9 mouse cellular contexts compared by ENCODE assay signal in genomic region chr12:42987018-42987606, GRCm38 (mm10).
DNase-seq lines count a peak whose midpoint lies in the region; ATAC-seq lines count a peak whose summit lies in the region.
"Had no signal": no experiment of that assay in that cellular context is flagged by ENCODE, and none has a peak within 500 bp of the region (broad histone marks: within the 10 kb centered on the region; RNA-seq: fewer than 3 reads in every experiment).

No protein-coding gene starts in this region.

- H3K27ac ChIP-seq in forebrain, embryonic 13.5 days: no peak overlapping the region
- H3K27ac ChIP-seq: embryonic facial prominence, embryonic 12.5 days had no signal

- WGBS in forebrain, embryonic 13.5 days: 27% methylated on average over 2 of the region's 2 CpGs

- peak; percentile 89 for ATAC-seq in forebrain, embryonic 13.5 days

- H3K36me3 ChIP-seq in forebrain, embryonic 13.5 days (ENCODE audit: poor library complexity, severe bottlenecking): no peaks in the 10 kb centered on the region
- H3K36me3 ChIP-seq: embryonic facial prominence, embryonic 12.5 days had no signal

- no peak overlapping the region for H3K4me2 ChIP-seq in forebrain, embryonic 13.5 days
- H3K4me2 ChIP-seq: embryonic facial prominence, embryonic 12.5 days had no signal

- H3K4me1 ChIP-seq in forebrain, embryonic 13.5 days: peaks cover 7% of the 10 kb centered on the region; the same call in 1 of the 2 replicates
- H3K4me1 ChIP-seq: embryonic facial prominence, embryonic 12.5 days had no signal

- H3K9ac ChIP-seq in forebrain, embryonic 13.5 days: no peak overlapping the region
- H3K9ac ChIP-seq: embryonic facial prominence, embryonic 12.5 days had no signal

- peak; percentile 47 to 61 for DNase-seq in cerebellum, postnatal 14 days
- no peak for DNase-seq in cerebellum, postnatal 36 days
- peak; percentile 6 to 36 for DNase-seq in layer of hippocampus, postnatal 14 days (ENCODE audit: low spot score in 2 of 2)
- peak; percentile 42 to 62 for DNase-seq in right cerebral cortex, adult 2 months (ENCODE audit: low spot score in 2 of 2)
- DNase-seq in ovary, postnatal 10 days (ENCODE audit: low spot score): no peak
- DNase-seq in lung, postnatal 36 days: no peak
- no peak for DNase-seq in heart, postnatal 4 days

- no peaks in the 10 kb centered on the region for H3K27me3 ChIP-seq in forebrain, embryonic 13.5 days
- H3K27me3 ChIP-seq: embryonic facial prominence, embryonic 12.5 days had no signal

- H3K9me3 ChIP-seq in forebrain, embryonic 13.5 days (replicated peaks): no peaks in the 10 kb centered on the region
- H3K9me3 ChIP-seq: embryonic facial prominence, embryonic 12.5 days had no signal

- H3K4me3 ChIP-seq in forebrain, embryonic 13.5 days: no peak overlapping the region
- H3K4me3 ChIP-seq: embryonic facial prominence, embryonic 12.5 days had no signal

Comparison
In these comparisons a context has a peak if more than half of its experiments do, and no peak if none do; other contexts are left out.
1. DNase-seq: peak in cerebellum, postnatal 14 days (2 of 2), layer of hippocampus, postnatal 14 days (2 of 2) and right cerebral cortex, adult 2 months (2 of 2); none in cerebellum, postnatal 36 days (0 of 2), ovary, postnatal 10 days (single experiment), lung, postnatal 36 days (single experiment) and heart, postnatal 4 days (single experiment).